Mouse (Mus musculus): ENCODE data around the gene Lkaaear1. TPM values are rescaled to one million over a fixed set of nuclear protein-coding genes. Genes with fewer than 3 reads are reported as not detected.

Lkaaear1 gene
- polyA plus RNA-seq, 1 experiment from 2014 or later: not detected

DNA sequence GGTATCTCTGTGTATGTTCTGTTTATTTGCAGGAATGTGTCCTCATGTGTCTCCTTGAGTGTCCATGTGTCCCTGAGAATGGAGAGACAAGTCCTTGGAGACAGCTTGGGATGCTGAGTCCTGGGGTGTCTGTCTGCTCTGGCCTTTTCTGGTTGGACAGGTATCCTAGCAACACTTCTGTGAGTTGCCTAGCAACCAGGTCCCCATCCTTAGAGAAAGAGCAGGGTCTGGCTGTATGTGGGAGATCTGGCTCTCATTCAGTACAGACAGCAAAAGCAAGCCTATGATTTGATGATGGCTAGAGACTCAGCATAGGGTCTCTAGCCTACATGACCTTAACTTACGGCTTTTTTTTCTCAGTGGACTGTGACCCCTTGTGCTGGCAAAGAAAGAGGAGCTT is 15.5 kb upstream of the Lkaaear1 start:
- Histone ChIP-seq H3K9ac (peak overlapping the region; percentile 75), H3K4me3 (replicated peaks; ENCODE audit: low read length) (0 out of 2 replicates have a peak overlapping the region, but pooled peaks have one; percentile 6), H3K27ac (peak overlapping the region; percentile 97), H3K36me3 (replicated peaks; ENCODE audit: control insufficient read depth, insufficient read depth) (peaks cover 3% of the 10 kb centered on the region), H3K4me1 (replicated peaks; ENCODE audit: control insufficient read depth, insufficient read depth, low read length) (peaks cover 36% of the 10 kb centered on the region), H3K9me3 (ENCODE audit: control insufficient read depth, low read length) (no peaks in the 10 kb centered on the region), H3K4me2 (replicated peaks) (peak overlapping the region; percentile 83), H3K27me3 (ENCODE audit: control insufficient read depth, insufficient read depth, low read length) (no peaks in the 10 kb centered on the region)
- 23% methylated on average over 1 of the region's 1 CpGs for WGBS
- ATAC-seq (ENCODE audit: low FRiP score) (peak; percentile 81), DNase-seq (ENCODE audit: low spot score) (peak; percentile 59)

DNA sequence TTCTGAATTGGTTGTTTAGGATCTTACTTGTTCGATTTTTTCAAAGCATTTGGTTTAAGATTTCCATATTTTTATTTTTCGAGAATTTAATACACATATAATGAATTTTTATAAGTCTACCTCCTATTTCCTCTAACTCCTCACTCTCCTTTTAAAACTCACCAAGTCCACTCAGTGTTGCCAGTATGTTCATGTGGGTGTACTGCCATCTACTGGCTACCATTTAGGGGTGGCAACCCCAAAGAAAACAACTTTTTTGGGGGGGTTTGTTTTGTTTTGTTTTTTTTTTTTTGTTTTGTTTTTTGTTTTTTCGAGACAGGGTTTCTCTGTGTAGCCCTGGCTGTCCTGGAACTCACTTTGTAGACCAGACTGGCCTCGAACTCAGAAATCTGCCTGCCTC is 8.4 kb upstream of the Lkaaear1 start:
- Histone ChIP-seq H3K9ac (no peak overlapping the region), H3K36me3 (replicated peaks; ENCODE audit: control insufficient read depth, insufficient read depth) (no peaks in the 10 kb centered on the region), H3K9me3 (ENCODE audit: control insufficient read depth, low read length) (no peaks in the 10 kb centered on the region), H3K4me1 (replicated peaks; ENCODE audit: control insufficient read depth, insufficient read depth, low read length) (no peaks in the 10 kb centered on the region), H3K4me2 (replicated peaks) (no peak overlapping the region), H3K4me3 (replicated peaks; ENCODE audit: low read length) (no peak overlapping the region), H3K27me3 (ENCODE audit: control insufficient read depth, insufficient read depth, low read length) (no peaks in the 10 kb centered on the region), H3K27ac (no peak overlapping the region)
- WGBS: 42% methylated on average over 4 of the region's 4 CpGs
- DNase-seq (ENCODE audit: low spot score) (peak; percentile 41), ATAC-seq (ENCODE audit: low FRiP score) (no peak)

DNA sequence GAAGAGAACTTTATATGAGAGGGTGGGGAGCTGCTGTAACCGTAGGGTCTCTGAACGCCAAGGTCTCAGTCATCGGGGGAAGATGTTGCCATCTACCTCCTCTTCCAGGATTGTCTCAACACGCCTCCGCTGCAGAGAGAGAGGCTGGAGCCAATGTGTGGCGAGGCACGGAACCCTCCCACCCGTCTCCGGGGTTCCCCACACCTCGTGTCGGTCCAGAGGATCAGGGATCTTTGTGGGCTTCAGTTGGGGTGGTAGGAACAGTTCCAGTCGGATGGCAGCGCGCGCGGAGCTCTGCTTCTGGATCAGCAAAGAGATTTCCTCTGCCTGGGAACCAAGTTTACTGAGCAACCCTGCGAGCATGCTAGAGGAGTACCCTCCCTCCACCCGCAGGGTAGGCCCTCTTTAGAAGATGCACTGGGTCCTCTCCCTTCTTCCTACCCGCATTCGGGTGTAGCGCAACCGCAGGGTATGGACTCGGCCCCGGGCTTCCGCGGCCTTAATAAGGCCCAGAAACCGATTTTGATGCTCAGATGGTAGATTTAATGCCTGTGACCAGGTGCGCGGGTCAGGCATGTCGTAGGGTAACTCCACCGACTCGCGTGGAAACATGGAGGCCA is 1.3 kb downstream of the Lkaaear1 start:
- no peak for DNase-seq (ENCODE audit: low spot score)
- no peaks in the 10 kb centered on the region for H3K36me3 ChIP-seq (replicated peaks; ENCODE audit: control insufficient read depth, insufficient read depth)
- H3K4me2 ChIP-seq (replicated peaks): no peak overlapping the region
- no peak overlapping the region for H3K27ac ChIP-seq
- H3K4me1 ChIP-seq (replicated peaks; ENCODE audit: control insufficient read depth, insufficient read depth, low read length): peaks cover 10% of the 10 kb centered on the region
- H3K4me3 ChIP-seq (replicated peaks; ENCODE audit: low read length): no peak overlapping the region
- H3K9me3 ChIP-seq (ENCODE audit: control insufficient read depth, low read length): no peaks in the 10 kb centered on the region
- H3K27me3 ChIP-seq (ENCODE audit: control insufficient read depth, insufficient read depth, low read length): no peaks in the 10 kb centered on the region
- 79% methylated on average over 33 of the region's 33 CpGs for WGBS
- no peak for ATAC-seq (ENCODE audit: low FRiP score)
- no peak overlapping the region for H3K9ac ChIP-seq

DNA sequence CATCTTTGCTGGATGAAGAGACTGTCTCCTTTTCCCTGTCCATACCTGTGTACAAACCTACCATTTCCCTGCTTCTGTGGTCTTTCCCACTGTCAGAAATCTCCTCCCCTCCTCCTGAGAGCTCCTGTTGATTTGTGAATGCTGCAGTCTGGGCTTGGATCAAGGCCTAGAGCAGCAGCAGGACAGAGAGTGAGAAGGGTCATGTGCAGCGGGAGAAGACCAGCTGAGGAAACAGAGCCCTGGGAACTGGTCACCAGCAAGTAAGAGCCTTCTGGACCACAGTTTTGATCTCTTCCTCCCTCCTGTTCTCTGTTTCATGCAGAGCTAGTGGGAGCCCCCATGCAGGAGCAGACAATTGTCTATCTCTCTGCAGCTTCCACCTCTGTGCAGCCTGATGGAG is 2.5 kb downstream of the Lkaaear1 start:
- no peaks in the 10 kb centered on the region for H3K36me3 ChIP-seq (replicated peaks; ENCODE audit: control insufficient read depth, insufficient read depth)
- H3K4me2 ChIP-seq (replicated peaks): no peak overlapping the region
- H3K4me1 ChIP-seq (replicated peaks; ENCODE audit: control insufficient read depth, insufficient read depth, low read length): peaks cover 10% of the 10 kb centered on the region
- H3K27me3 ChIP-seq (ENCODE audit: control insufficient read depth, insufficient read depth, low read length): no peaks in the 10 kb centered on the region
- no peak for DNase-seq (ENCODE audit: low spot score)
- H3K9ac ChIP-seq: no peak overlapping the region
- H3K4me3 ChIP-seq (replicated peaks; ENCODE audit: low read length): no peak overlapping the region
- 64% methylated on average over 1 of the region's 1 CpGs for WGBS
- ATAC-seq (ENCODE audit: low FRiP score): no peak
- no peak overlapping the region for H3K27ac ChIP-seq
- H3K9me3 ChIP-seq (ENCODE audit: control insufficient read depth, low read length): no peaks in the 10 kb centered on the region

DNA sequence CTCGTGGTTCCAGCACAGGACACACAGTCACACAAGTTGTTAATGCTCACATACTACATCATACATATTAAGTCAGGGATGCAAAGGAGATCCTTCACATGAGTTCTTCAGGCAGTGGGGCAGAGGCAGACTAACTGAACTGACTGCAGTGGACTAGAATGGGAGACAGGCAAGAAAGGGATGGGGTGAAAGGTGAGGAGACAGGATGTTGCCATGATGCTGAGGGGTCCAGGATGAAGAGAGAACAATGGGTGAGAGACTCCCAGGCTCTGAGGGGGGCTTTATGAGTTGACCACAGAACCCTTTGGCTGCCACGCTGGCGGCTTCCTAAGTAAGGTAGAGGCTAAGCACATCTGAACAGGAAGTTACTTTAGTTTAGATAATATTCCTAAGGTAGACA is 3.7 kb downstream of the Lkaaear1 start:
- H3K36me3 ChIP-seq (replicated peaks; ENCODE audit: control insufficient read depth, insufficient read depth): 0 out of 2 replicates have a peak, but pooled peaks cover 1% of the 10 kb centered on the region
- H3K4me2 ChIP-seq (replicated peaks): peak overlapping the region; percentile 87
- no peak overlapping the region for H3K27ac ChIP-seq
- H3K9ac ChIP-seq: no peak overlapping the region
- H3K4me3 ChIP-seq (replicated peaks; ENCODE audit: low read length): no peak overlapping the region
- ATAC-seq (ENCODE audit: low FRiP score) (no peak), DNase-seq (ENCODE audit: low spot score) (no peak)
- H3K4me1 ChIP-seq (replicated peaks; ENCODE audit: control insufficient read depth, insufficient read depth, low read length): peaks cover 10% of the 10 kb centered on the region
- no peaks in the 10 kb centered on the region for H3K27me3 ChIP-seq (ENCODE audit: control insufficient read depth, insufficient read depth, low read length)
- H3K9me3 ChIP-seq (ENCODE audit: control insufficient read depth, low read length): no peaks in the 10 kb centered on the region
- 84% methylated on average over 3 of the region's 3 CpGs for WGBS

DNA sequence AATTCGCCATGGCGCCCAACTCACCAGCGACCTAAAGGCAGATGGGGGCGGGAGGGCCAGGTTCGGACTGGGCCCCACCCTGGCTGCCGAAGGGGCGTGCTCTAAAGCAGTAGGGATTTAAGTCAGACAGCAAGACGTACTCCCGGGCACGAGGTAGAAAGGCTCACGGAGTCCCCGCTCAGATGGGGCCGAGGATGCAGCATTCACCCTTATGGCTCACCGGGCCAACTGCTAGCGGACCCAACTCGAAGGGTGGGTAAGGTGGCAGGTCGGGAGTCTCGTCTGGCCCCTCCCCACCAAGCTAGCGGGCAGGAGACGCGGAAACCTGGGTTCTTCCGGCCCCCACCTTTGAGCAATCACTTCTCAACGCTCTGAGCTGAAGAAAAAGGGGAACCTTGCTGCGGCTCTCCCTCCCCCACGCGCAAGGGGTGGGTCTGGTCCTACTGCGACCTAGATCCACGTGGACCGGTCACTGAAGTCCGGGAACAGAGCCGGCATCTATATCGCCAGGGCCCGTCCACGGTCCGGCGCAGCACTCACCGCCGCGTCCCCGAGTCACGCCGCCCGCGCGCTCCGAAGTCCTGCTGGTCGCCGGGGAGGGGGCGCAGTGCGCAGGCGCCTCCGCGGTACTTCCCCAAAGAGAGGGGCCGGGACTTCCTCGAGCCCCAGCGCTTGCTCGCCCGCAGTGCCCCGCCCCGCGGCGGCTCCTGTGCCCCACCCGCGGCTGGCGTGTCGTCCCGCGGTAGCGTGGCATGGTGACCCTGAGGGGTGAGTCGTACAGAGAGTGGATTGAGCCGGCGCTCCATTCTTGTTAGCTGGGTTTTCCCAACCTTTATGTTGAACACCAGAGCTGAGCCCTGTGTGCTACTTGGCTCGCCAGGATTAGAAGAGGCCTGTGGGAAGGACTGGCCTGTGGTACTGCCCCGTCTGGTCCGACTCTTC is 4.6 kb downstream of the Lkaaear1 start, which contains the start of gene Rgs19:
Rgs19 (minus strand) TSS at position 639 of the 942 bp plus-strand sequence.
- peak; percentile 80 for ATAC-seq (ENCODE audit: low FRiP score)
- under 1% methylated on average over 75 of the region's 75 CpGs for WGBS
- peak; percentile 63 for DNase-seq (ENCODE audit: low spot score)

DNA sequence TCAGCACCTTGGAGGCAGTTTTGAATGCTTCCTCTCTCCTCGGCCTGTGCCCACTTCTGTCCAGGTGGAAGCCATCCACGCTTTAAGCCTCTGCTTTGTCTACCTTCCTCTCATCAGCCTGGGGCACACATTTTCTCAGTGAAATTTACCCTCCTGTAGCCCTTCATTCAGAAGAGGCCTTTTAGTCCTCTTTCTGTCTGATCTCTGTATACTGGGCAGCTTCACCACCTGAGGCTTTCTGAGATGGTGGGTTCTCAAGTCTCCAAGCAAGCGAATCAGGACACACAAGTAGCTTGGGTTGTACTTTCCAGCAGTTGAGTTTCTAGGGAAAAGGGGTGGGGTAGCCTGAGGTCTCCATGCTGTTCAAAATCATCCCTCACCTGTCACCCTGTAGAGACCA is 5.9 kb downstream of the Lkaaear1 start:
- no peaks in the 10 kb centered on the region for H3K9me3 ChIP-seq (ENCODE audit: control insufficient read depth, low read length)
- H3K27me3 ChIP-seq (ENCODE audit: control insufficient read depth, insufficient read depth, low read length): no peaks in the 10 kb centered on the region
- H3K9ac ChIP-seq: peak overlapping the region; percentile 81; the same call in 1 of the 2 replicates
- ATAC-seq (ENCODE audit: low FRiP score) (no peak), DNase-seq (ENCODE audit: low spot score) (no peak)
- H3K4me3 ChIP-seq (replicated peaks; ENCODE audit: low read length): no peak overlapping the region
- no peak overlapping the region for H3K27ac ChIP-seq
- H3K4me2 ChIP-seq (replicated peaks): peak overlapping the region; percentile 87
- peaks cover 10% of the 10 kb centered on the region for H3K4me1 ChIP-seq (replicated peaks; ENCODE audit: control insufficient read depth, insufficient read depth, low read length)
- WGBS: 94% methylated on average over 3 of the region's 3 CpGs
- peaks cover 24% of the 10 kb centered on the region for H3K36me3 ChIP-seq (replicated peaks; ENCODE audit: control insufficient read depth, insufficient read depth)

More for the DNA sequence above, 4.6 kb downstream of the Lkaaear1 start, which contains the start of gene Rgs19:
- Histone ChIP-seq H3K4me3 (replicated peaks; ENCODE audit: low read length) (peak within 1 kb of the TSS; percentile 70), H3K9me3 (ENCODE audit: control insufficient read depth, low read length) (no peaks in the 10 kb centered on the region), H3K9ac (peak within 1 kb of the TSS; percentile 81), H3K36me3 (replicated peaks; ENCODE audit: control insufficient read depth, insufficient read depth) (peaks cover 11% of the 10 kb centered on the region), H3K4me1 (replicated peaks; ENCODE audit: control insufficient read depth, insufficient read depth, low read length) (peaks cover 10% of the 10 kb centered on the region), H3K27ac (peak within 1 kb of the TSS; percentile 69), H3K4me2 (replicated peaks) (peak within 1 kb of the TSS; percentile 87), H3K27me3 (ENCODE audit: control insufficient read depth, insufficient read depth, low read length) (no peaks in the 10 kb centered on the region)

DNA sequence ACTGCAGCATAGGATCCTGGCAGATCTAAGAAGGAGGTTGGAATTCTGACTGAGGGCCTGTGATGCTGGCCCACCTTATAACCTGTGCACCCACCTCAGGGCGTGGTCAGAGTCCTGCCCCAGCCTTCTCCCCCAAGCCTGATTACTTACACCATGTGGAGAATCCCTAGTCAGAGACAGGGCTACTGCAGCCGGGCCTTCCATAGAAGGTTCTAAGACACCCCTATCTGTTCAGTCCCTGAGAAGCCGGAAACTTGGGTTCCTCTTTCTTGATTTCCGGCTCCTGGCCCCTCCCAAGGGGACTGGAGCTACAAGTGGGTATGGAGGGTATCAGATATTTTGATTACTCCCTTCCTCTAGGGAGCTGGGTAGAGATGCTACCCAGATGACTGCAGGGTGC is 6.7 kb downstream of the Lkaaear1 start:
- ATAC-seq (ENCODE audit: low FRiP score) (no peak), DNase-seq (ENCODE audit: low spot score) (no peak)
- 91% methylated on average over 4 of the region's 4 CpGs for WGBS
- Histone ChIP-seq H3K4me3 (replicated peaks; ENCODE audit: low read length) (no peak overlapping the region), H3K4me2 (replicated peaks) (no peak overlapping the region), H3K9me3 (ENCODE audit: control insufficient read depth, low read length) (no peaks in the 10 kb centered on the region), H3K9ac (no peak overlapping the region), H3K27me3 (ENCODE audit: control insufficient read depth, insufficient read depth, low read length) (no peaks in the 10 kb centered on the region), H3K36me3 (replicated peaks; ENCODE audit: control insufficient read depth, insufficient read depth) (peaks cover 31% of the 10 kb centered on the region), H3K4me1 (replicated peaks; ENCODE audit: control insufficient read depth, insufficient read depth, low read length) (peaks cover 10% of the 10 kb centered on the region), H3K27ac (no peak overlapping the region)

DNA sequence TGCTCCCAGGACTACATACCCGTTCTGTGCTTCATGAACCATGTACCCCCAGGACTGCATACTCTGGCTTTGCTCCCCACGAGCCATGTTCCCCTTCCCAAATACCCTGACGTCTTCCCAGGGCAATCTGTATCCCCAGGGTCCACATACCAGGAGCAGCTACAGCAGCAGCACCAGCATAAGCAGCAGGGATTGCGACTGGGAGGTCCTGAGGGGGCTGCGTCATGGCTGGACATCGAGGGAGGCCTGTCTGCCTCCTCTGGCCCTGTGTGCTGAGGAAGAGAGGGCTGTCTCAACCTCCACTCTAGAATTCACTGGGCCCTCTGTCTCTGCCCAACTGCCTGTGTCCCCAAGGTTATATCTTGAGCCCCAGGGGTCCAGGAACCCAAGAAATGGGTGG is 7.2 kb downstream of the Lkaaear1 start:
- no peaks in the 10 kb centered on the region for H3K27me3 ChIP-seq (ENCODE audit: control insufficient read depth, insufficient read depth, low read length)
- DNase-seq (ENCODE audit: low spot score): no peak
- no peak overlapping the region for H3K4me2 ChIP-seq (replicated peaks)
- H3K4me3 ChIP-seq (replicated peaks; ENCODE audit: low read length): no peak overlapping the region
- H3K9me3 ChIP-seq (ENCODE audit: control insufficient read depth, low read length): no peaks in the 10 kb centered on the region
- ATAC-seq (ENCODE audit: low FRiP score): no peak
- H3K9ac ChIP-seq: no peak overlapping the region
- no peak overlapping the region for H3K27ac ChIP-seq
- WGBS: 87% methylated on average over 6 of the region's 6 CpGs
- H3K36me3 ChIP-seq (replicated peaks; ENCODE audit: control insufficient read depth, insufficient read depth): peaks cover 36% of the 10 kb centered on the region
- peaks cover 10% of the 10 kb centered on the region for H3K4me1 ChIP-seq (replicated peaks; ENCODE audit: control insufficient read depth, insufficient read depth, low read length)
